Mouse (Mus musculus) T-helper 17 cell (primary cell): ENCODE measurements around the gene Mfsd6l.

ENCODE experiments used
- in situ Hi-C, 2 experiments: fragments of 300-600 bp; cut with MboI, MseI; formaldehyde crosslinking; loops; 1 replicate in 1 of 2; 2 replicates in 1 of 2; pipeline ENCODE4 v1.15.1; 2025; ENCODE audit warnings: high pct_unique_total_duplicates in 2 of 2

Gene Mfsd6l

DNA sequence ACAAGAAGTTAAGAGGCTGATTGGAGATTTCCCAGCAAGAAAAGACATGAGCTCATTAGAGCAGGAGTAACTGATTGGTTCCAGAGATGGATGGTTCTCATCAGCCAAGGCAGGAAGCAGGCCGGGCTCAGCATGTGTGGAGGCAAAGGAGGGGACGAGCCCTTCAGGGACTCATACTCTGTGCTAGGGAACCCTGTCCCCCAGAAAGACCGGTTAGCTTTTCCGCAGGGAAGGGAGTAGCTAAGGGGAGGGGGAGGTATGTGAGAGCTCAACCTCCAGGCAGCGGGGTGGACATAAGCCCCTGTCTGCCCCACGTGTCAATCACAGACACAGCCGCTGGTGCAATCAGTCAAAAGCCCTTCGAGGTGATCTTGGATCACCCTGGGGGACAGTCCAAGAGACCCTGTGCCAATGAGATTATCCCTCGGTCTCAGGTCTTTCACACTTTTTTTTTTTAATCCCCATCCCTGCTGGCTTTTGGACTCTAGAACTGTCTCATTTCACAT lies 45.6 kb downstream of the Mfsd6l start:
- in situ Hi-C loops = no loop called here

DNA sequence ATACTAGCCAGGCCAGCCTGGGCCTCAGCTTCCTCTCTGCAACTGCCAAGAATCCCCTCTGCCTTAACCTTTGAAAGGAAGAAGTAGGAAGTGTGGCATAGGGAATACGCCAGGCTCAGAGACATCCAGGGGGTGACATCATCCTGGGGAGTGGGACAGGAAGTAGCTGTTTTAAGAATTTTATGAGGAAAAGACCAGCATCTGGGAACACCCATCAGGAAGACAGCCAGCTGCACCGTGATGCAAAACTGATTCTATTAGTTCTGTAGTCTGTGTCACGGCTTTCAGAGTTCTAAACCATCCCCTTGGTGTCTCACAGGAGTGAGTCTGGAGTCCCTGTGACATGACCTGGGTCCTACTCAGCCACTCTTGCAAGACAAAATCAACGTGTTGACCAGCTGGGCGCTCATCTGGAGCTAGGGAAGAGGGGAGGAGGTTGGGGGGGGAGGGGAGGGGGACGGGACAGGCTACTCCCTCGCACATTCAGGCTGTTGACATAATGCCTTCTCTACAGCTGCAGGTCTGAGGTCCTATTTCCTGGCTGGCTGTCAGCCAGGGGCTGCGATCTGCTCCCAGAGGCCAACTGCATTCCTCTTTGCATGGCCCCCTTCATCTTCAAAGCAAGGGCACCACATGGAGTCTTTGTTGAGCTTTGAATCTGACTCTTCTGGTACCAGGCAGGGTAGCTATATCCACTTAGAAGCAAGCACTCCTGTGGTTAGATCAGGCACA lies 46.4 kb downstream of the Mfsd6l start:
- in situ Hi-C loops = no loop called here

DNA sequence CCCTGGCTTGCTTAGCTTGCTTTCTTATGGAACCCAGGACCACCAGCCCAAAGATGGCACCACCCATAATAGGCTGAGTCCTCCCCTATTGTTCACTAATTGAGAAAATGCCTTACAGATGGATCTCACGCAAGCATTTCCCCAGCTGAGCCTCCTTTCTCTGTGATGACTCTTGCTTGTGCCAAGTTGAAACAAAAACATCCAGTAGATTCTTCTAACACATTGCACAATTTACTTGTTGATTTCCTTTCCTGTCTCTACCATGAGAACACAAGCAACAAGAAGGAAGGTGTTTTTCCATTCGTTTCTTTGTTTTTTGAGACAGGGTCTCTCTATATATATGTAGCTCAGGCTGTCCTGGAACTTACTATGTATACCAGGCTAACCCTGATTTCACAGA lies 51.1 kb downstream of the Mfsd6l start:
- in situ Hi-C loops = no loop called here
